Mouse (Mus musculus) cerebellum, adult (tissue): ENCODE results near the gene Trim31.
"Not testable (repeated sequence)": the region's sequence is repeated elsewhere in the genome, so short reads cannot be mapped to it uniquely, and the experiment has no call there.

Experiments used
- ATAC-seq: cut with Nextera tagmentation; 2 replicates; pipeline ENCODE4 v1.9.2; 2017; ENCODE audit warnings: mild to moderate bottlenecking, moderate library complexity, mixed read lengths; ENCODE audit not compliant: insufficient number of reproducible peaks, low FRiP score, low TSS enrichment

Trim31 gene

DNA sequence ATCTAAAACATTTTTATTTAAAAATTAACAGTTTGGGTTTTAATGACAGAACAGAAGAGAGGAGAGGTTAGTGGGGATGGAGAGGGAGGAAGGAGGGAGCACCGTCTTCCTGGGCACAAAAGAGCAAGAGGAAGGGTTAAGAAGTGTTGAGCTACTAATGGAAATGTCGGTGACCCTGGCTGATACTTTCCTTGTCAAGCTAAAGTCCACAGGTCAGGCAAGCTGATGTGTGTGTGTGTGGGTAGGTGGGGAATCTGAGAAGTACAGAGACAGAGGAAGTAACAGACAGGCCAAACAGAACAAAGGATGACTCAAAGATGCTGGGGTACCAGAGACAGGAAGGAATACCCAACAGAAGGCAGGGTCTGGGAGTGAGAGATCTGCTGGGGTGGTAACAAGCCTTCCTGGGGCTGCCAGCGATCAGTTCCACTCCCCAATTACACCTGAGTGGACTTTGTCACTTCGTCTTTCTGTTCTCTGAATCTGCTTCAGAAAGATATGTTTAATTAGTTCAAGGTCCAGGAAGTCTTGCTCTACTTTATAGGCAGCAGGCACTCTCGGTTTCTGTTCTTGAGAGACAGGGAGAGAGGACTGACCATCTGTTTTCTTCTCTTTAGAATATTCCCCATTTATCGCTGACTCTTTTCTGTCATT is at the start of gene Trim31:
Gene Trim31, plus strand, starts transcription at position 567 of the 654 bp plus-strand sequence.
- ATAC-seq = no peak

DNA sequence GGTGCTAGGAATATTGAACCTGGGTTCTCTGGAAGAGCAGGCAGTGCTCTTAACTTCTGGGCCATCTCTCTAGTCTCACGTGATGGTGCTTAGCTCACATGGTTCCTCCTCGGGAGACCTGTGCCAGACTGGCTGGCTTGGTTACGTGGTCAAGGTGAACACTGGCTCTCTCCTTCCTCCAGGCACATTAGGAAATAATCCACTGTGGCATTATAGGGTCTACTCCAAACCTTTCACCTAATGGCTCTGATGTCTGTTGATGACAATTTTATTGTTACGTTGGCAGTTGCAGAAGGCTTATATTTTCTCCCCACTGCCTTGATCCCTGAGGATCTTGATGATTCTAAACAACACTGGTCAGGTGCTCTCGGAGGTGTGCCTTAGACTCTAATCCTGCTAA is 49.0 kb upstream of the Trim31 start:
- no peak for ATAC-seq

DNA sequence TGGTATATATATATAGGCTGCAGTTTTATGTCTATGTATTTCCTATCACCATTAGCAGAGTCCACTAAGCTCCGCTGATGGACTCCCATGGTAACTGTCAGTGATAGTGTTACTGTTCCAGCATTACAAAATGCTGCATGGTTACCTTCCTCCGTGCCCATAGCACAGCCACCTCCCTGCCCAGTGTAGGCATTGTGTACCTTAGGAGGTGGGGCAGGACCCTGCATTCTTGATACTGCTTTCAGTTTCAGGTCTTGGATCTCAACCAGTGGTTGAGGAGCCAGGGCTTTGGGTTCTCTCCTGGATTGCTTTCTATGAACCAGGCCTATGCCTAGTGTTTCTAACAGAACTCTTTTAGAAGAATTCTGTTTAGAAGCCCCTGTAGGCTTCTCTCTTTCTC is 47.9 kb upstream of the Trim31 start:
- no peak for ATAC-seq

DNA sequence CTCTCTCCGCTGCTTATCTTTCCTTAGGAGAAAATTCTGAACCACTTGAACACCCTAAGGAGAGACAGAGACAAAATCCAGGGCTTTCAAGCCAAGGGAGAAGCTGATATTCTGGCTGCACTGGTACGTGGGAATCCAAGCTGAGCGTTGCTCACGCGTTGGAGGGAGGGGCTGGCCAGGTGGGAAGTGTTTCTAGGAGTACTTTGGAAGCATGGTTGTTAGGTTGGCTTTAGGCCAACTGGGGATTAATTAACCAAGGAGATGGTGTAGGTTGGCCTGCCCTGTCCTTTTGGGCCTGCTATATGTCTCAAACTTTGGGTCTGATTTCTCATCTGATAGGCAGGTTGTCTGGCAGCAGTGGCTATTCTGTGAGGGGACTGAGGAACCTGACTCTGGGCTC is 46.7 kb upstream of the Trim31 start:
- ATAC-seq = no peak

DNA sequence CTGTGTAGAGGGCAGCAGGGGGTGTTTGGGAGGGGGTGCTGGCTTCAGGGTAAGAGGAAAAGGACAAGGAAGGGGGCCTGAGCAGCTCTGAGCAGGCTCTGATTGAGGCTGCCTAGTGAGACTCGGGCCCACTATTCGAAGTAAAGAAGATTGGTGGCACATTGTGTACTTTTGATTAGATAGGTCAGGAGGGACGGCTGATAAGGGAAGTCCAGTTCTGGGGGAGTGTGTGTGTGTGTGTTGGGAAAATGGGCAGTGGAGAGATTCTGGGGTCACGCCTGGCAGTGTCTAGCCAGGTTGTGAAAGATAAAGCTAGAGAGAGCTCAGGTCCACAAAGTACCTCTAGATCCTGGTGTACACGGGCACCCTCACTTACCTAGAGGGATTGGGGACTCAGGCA is 46.3 kb upstream of the Trim31 start:
- ATAC-seq = no peak

DNA sequence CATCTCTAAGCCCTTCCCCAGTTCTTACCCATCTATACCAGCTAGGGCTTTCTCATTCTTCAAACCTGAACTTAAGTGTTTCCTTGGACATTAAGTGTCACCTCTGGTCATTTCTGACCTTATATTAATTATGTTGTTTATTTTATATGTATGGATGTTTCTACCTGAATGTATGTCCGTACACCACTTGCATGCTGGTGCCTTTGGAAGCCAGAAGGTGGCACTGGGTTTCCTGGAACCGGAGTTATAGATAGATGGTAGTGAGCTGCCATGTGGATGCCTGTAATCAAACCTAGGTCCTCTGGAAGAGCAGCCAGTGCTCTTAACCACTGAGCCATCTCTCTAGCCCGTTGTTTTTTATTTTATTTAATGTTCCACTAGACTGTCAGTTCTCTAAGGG is 42.4 kb upstream of the Trim31 start:
- ATAC-seq = no peak

DNA sequence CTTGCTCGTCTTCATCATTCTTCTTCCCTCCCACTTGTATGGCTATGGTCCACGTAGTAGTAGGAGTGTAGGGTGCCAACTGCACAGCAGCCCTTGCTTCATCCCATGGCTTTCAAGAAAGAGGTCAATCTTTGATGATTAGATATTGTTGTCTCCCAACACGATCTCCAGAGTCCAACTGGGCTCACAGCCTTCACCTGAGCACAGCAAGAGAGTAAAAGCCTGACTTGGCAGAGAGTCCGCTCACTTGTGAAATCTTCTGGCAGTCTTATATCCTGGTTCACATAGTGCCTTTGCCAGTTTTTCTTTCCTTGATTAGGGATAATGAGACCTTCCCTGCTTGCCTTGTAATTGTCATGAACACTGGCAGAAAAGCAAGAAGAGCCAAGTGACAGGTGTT is 41.7 kb upstream of the Trim31 start:
- ATAC-seq = no peak

DNA sequence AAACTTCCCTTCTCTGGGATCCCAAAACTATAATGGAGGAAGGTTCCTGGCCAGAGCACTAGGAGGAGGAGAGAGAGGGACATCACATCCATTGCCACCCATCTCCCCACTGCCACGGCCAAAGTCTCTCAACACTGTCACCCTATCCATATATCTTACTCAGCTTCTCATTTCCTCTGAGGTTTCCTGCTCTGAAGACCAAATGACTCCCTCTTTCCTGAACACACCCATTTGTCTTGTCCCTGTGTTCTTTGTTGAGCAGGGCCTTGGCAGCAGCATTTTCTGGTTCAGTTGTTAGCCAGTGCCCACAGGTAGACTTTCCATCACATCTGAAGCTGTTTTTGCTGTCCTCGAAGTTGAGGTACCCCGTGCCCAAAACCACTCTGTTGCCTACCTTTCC is 39.7 kb upstream of the Trim31 start:
- ATAC-seq = no peak

DNA sequence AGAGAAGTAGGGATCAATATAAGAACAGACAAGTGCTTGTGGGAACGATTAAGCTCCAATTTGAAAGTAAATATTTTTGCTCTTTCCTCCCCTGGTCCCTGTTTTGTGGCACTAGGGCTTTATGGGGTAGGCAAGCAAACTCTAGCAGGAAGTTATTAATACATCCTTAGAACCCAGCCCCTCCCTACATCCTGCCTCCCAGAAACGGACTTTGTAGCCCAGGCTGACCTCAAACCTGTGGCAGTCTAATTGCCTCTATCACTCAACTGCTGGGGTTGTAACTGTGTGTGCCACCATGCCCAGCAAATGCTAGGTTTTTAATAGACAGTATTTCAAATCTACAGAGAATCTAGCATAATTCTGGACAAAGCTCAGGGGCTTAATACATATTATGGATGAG is 36.2 kb upstream of the Trim31 start:
- ATAC-seq = no peak

DNA sequence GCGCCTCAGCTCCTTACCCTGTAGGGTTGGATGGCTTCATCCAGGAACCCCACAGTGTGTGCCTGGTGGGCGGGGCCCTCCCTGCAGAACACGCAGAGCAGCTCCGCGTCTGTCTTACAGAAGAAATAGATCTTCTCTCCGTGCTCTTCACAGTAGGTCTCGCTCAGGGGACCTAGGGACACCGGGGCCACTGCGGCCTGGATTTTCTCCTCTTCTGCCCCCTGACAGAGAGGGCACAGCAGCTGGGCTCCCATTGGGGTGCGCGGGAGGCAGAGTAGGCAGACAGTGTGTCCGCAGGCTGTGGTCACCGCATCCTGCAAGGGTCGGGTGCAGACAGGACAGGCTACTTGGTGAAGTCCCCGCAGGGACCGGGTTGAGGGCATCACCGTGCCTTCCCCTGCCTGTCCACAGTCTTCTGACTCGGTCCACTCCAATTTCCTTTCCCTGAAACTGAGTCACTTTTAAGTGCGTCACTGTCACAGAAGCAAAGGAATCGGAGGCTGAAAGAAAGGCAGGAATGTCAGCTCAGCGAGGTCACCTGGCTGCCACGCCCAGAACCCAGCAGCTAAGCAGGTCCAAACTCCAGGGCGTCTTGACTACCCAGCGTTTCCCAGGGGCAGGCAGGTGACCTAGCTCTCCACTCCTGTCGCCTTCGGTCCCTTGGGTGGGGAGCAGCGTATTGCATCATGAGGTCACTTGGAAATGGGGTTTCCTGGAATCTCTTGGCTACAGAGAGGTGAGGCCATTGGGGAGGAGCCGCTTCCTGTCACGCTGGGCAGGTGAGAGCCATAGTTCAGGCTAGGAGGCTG is 31.0 kb upstream of the Trim31 start, which contains the start of gene Trim15:
Gene Trim15, minus strand, starts transcription at position 492 of the 809 bp plus-strand sequence.
- ATAC-seq = no peak

DNA sequence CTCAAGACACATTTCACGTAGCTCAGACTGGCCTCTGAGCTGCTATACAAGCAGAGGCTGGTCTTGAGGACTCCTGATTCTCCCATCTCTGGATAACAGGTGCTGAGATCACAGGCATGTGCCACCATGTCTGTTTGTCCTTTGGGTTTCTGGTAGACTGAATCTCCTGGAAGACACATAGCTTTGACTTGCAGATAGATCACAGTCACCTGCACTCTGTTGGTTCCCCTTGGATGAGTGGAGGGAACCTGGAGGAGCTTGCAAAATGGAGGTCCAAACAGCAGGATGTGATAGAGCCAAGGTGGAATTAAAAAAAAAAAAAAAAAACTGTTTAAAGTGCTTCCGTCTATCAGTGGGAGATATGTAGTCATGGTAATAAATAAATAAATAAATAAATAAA is 29.1 kb upstream of the Trim31 start:
- ATAC-seq = no peak

DNA sequence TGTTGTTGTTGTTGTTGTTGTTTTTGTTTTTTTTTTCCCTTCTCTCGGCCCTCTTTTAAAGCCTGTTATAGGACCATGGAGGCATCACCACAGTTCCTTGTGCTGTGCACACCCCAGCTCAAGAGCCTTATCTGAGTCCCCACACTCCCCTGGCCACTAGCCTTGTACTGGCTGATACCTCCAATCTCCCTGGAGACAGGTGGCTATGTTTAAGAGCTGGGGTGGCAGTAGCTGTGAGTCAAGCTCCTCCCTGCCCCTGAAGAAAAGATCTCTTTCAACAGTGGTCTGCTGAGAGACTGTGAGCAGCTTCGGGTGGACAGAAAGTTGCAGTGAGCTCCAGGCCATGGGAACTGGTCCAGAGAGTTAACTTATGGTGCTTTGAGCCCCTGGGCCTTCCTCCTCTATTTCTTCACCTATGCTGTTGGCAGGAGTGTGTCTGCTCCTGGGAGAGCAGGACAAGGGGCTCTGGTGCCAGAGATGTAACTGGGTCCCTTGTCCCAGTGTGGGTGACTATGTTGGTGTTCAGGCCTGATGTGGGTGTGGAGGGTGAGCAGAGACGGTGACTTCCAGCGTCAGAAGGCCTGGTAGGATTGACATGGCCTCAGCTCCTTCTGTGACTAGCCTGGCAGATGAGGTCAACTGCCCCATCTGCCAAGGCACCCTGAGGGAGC is 28.5 kb upstream of the Trim31 start, which contains the start of gene Trim10:
Gene Trim10, plus strand, starts transcription at position 291 of the 671 bp plus-strand sequence.
- ATAC-seq = no peak

DNA sequence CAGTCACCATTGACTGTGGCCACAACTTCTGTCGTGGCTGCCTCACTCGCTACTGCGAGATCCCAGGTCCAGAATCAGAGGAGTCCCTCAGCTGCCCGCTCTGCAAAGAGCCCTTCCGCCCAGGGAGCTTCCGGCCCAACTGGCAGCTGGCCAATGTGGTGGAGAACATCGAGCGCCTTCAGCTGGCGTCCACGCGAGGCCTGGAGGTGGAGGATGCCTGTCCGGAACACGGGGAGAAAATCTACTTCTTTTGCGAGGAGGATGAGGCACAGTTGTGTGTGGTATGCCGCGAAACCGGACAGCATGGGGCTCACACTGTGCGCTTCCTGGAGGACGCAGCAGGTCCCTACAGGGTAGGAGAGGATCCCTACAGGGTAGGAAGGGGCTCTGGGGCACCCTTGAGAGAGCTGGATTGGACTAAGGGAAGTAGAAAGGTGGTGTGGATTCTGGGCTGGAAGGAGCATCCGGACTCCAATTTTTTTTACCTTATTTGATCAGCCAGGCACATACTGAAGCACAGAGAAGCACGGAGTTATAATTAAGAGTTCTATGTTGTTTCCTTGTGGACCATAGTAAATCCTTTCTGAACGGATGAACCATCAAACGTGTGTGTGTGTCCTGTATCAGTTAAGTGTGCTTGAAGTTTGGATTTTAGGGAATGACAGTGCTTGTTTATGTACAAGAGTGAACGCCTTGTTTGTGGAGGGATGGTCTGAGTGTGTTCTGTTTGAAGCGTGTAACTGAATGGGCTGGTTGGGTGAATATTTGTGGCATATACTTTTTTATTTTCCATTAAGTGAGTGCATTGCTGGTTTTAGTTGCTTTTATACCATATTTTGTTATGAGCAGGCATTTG is 27.7 kb upstream of the Trim31 start:
- ATAC-seq = no peak

DNA sequence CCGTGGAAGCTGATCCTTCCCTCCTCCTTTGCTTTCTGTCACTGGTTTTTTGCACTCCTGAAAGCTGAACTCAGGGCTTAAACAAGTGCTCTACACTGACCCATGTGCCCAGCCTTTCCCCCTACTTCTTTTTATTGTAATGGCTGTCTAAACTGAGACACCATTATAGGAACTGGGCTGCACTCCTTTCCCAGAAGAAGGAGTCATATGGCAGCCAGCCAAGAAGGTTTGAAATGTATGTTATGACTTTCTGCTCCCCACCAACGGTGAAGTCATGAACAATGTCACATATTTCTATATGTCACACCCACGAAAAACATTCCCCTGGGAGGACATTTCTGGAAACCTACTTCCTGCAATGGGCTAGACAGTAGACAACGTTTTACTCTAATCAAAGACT is 23.3 kb upstream of the Trim31 start:
- ATAC-seq = no peak

DNA sequence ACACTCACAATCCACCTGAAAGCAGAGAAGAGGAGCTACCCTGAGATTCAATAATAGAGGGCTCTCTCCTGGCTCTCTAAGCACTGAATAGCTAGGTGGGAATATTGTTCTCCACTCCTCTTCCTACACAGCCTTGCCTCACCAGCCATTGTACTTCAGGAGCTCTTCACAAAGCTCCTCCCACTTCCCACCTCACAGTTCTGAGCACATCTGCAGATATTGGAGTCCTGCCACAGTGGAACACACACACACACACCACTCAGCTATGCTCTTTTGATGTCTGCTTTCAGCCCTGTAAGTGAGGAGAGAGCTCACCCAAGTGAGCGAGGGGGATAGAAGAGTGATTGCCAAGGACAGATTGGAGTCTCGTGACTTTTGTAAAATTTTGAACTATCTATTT is 14.6 kb upstream of the Trim31 start:
- ATAC-seq = no peak

DNA sequence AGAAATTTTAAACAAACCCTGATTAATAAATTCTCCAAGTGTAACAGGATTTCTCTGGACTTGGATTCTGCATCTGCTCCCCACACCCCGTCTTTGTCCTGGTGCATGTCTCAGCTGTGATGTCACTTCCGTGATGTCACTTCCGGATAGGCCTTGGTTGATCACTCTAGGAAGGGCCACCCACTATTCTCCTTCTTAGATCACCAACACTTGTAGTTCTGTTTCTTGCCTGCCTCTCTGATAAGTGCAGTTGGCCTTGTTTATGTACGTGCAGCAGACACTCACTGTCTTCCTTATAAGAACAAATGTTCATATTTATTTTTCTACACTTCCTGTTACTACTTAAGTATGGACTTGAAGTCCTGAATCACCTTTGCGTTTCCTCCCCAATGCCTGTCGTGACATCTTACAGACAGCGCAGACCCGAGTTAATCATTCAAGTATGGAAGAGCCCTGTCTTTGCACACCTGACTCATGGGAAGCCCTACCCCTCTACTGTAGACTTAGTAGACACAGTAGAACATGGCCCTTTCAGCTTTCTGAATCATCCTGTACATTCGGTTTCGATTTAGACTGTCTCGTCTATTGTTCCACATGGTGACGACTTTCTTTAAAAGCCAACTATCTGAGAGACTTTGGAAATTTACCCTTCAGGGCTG is 12.7 kb upstream of the Trim31 start:
- no peak for ATAC-seq

DNA sequence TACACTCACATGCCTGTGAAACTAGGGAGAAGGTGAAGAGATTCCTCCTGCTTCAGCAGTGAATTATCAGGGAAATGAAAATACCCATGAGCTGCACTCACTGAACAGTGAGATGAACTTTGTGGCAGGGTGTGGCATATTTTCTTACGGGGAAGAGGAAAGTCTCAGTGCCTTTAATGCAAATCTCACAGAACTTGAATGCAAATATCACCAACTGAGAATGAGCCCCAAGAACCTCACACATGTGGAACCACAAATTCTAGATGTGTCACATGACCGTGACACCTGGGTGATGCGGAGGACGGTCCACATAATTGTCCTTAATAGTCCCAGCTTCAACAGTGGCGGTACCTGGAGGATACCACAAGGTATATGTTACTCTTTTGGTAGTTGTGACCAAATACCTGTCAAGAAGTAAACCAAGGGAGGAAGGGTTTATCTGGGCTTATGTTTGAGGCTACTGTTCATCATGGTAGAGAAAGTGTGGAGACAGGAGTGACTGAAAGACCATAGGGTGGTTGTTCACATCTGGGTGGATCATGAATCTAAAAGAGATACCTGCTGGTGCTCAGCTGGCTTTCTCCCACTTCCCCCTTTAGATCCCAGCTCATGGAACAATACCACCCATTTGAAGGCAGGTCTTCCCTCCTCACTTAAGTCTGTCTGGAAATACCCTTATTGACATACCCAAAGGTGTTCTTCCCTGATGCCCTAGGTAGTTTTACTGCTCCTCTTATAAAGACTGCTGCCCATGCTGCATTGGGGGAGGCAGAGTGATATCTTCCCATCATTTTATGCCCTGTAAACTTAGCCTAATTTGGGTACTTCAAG is 7.6 kb upstream of the Trim31 start, which contains the start of gene Trim40:
Gene Trim40, minus strand, starts transcription at position 51 of the 831 bp plus-strand sequence.
- ATAC-seq = no peak

DNA sequence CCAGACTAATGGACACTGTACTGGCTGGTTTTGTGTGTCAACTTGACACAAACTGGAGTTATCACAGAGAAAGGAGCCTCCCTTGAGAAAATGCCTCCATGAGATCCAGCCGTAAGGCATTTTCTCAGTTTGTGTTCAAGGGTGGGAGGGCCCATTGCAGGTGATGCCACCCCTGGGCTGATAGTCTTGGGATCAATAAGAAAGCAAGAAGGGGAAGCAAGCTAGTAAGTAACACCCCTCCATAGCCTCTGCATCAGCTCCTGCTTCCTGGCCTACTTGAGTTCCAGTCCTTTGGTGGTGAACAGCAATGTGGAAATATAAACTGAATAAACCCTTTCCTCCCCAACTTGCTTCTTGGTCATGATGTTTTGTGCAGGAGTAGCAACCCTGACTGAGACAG is 6.4 kb upstream of the Trim31 start:
- ATAC-seq = not testable (repeated sequence)

DNA sequence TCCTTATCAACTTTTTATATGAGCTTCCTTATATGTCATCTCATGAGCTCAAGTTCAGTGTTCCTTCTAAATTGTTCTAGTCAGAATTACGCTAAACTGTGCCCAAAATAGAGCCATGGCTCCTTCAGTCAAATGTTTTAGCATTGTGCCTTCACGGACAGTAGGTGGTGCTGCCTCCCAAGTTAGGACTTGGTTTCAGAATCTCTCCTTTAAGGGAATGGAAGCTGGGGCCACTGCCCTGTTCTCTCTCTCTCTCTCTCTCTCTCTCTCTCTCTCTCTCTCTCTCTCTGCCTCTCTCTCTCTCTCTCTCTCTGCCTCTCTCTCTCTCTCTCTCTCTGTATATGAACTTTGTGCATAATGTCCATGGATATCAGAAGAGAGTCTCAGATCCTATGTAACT is 5.6 kb upstream of the Trim31 start:
- ATAC-seq = no peak
